Mouse (Mus musculus): ENCODE results near the gene Txnrd2.

- no peak for TF ChIP-seq CTCF (IDR thresholded peaks at IDR 0.05; ENCODE audit: insufficient read depth, low read depth, low read length)
- no peak for TF ChIP-seq POLR2A (IDR thresholded peaks at IDR 0.05; ENCODE audit: insufficient read depth, low read depth, low read length)
These were observed 54.8 kb downstream of the Txnrd2 start for GRCm38 (mm10) chr16:18480933-18481485.

Measured in olfactory bulb, adult 2 months (tissue).